Mouse (Mus musculus) gastrocnemius, adult 18-20 months (tissue): Measurements from ENCODE around the gene 3110009E18Rik. TPM values are rescaled to one million over a fixed set of nuclear protein-coding genes. Genes with fewer than 3 reads are reported as not detected.

Experiments used
- DNase-seq: peaks from one replicate; pipeline ENCODE4 v3.0.0; 2021; ENCODE audit warnings: low spot score
- total RNA-seq, 2 experiments: library from RNA; stranded (reverse); gene quantifications; 2 replicates each; pipeline ENCODE4 v1.2.3; 2021

Gene 3110009E18Rik
- total RNA-seq, 2 experiments from 2014 or later = 4.6 to 5.7 TPM

DNA sequence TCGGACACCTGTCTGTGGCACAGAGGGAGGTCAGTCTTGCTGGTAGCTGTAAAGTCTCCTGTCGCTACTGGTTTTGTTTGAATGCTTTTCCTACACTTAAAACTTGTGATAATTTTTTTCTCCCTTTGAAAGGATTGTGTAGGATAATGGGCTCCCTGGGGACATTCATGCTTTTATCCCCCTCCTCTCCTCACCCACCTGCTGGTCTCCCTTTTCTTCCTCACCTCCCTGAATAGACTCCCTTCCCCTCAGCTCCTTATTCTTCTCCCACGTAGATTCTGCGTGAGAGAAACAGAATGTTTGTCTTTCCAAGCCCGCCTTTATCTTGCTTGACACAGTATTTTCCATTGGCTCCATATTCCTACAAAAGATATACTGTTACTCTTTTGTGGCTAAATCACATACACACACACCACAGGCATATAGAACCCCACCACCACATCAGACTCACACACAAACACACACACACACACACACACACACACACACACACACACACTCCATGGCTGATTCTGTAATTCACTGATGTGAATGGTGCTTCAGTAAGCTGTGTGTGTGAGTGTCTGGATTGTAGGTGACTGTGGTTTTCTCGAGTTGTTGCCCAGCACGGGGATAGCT lies 18.0 kb downstream of the 3110009E18Rik start:
- no peak for DNase-seq

DNA sequence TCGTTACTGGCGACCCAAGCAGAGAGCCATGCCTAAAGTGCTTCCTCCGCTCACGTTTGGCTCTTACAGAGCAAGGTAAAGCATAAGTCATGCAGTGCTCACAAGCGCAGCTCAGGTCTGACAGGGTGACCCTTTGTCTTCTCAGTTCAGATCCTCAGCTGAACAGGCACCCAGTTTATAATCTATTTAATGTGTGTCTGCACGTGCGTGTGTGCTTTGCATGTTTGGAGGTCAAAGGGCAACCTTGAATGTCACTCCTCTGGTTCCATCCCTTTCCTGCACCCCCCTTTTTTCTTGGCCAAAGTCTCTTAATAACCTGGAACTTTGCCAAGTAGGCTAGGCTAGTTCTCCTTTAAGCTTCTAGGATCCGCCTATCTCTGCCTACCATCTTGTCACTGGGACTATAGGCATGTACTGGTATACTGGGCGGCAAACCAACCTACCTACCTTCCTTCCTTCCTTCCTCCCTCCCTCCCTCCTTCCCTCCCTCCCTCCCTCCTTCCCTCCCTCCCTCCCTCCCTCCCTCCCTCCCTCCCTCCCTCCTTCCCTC lies 19.2 kb downstream of the 3110009E18Rik start:
- DNase-seq = no peak

DNA sequence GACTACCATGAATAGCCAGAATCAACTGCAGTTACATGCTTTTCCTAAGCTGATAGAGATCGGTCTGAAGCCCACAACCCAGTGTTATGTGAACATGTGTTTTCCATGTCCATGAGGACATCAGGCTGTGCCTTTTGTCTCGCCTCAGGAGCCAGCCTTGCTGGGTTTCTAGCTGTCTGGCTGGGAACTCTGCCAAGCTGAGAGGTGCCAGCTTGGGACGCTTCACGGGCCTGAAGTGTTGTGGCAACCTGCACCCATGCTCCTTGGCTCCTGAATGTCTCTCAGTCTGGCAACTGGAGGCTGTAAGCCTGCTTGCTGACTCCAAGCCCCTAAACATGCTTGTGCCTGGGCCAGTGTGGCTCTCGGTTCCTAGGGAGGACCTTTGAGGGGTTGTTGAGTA lies 21.6 kb downstream of the 3110009E18Rik start:
- DNase-seq = peak; percentile 57

DNA sequence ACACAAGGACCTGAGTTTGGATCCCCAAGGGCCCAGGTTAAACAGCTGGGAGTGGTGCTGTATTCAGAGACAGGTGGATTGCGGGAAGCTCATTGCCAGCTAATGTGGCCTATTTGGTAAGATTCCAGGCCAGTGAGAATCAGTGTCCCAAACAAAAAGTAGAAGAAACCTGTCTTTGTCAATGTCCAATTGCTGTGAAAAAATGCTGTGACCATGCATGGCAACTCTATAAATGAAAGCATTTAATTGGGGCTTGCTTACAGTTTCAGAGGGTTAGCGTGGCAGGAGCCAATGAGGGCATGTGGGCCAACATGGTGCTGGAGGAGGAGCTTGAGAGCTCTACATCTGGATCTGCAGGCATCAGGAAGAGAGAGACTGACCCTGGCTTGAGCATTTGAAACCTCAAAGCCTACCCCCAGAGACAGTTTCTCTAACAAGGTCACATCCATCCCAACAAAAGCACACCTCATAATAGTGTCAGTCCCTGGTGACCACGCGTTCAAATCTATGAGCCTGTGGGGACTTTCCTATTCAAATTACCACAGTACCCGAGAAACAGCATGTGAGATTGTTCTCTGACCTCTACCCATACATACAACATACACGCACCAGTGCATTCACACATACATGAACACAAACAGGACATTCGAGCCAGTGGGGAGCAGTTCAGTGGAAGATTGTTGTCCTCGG lies 24.7 kb downstream of the 3110009E18Rik start:
- no peak for DNase-seq

DNA sequence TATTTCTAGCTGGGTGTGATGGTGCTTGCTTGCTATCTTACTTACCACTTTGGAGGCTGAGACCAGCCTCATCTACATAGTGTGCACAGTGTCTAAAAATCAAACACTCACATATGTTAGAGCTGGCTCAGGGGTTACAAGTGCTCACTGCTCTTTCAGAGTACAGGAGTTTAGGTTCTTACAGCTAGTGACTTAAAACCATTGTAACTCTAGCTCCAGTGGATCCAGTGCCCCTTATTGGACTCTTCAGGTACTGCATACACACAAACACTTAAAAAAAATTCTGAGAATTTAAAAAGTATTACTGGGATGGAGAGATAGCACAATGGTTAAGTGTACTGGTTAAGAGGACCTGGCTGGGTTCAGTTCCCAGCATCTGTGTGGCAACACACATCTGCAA lies 26.0 kb downstream of the 3110009E18Rik start:
- no peak for DNase-seq

DNA sequence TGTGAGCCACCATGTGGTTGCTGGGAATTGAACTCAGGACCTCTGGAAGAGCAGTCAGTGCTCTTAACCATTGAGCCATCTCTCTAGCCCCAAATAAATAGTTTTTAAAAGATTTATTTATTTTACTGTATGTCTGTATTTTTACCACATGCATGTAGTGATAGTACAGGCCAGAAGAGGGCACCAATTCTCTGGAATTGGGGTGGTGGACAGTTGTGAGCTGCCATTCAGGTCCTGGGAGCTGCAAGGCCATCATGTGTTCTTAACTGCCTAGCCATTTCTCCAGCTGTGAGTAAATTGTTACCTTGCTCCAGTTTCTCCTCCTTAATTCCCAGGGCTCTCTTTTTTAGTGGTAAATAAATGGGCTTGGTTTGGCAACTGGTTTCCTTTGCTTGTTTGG lies 33.2 kb downstream of the 3110009E18Rik start:
- DNase-seq = peak; percentile 34

DNA sequence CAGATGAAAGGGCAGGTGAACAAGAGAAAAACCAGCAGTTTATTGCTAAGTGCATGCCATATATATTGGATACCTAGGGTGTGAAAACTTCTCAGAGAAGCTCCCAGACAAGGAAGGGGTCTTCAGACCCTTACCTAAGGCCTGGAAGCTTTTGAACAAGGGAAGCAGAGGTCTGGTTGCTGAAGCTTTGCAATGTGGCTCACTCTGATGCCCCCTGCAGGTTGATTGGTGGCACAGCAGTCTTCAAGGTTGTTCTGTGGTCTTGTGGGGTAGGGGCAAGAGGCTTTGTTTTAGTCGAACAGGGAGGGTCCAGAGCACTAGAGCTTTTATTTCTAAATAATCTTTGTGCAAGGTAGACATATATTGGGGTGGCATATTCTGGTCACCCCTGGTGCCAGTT lies 34.3 kb downstream of the 3110009E18Rik start:
- DNase-seq = peak; percentile 30

DNA sequence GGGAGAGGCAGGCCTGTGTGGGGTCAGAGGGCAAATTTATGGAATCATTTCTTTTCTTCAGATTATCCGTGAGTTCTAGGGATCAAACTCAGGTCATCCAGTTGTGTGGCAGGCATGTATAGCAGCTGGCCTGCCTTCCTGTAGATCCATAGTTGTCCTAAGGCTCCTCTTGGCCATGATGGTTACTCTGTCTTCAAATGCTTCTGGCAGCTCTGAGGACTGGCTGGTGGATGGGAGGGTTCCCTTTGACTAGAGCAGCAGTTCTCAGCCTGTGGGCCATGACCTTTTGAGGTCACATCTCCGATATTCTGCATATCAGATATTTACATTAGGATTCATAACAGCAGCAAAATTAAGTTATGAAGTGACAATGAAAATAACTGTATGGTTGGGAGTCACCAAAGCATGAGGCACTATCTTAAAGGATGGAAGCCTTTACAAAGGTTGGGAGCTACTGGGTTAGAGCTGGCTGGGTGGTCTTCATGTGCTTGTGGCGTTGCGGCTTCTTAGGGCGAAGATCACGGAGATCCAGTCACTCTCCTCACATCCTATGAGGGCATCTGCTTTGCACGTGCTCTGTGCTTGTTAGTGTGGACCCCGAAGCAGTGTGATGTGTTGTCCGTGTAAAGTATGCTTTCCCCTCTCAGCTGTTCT lies 37.6 kb downstream of the 3110009E18Rik start:
- DNase-seq = no peak

DNA sequence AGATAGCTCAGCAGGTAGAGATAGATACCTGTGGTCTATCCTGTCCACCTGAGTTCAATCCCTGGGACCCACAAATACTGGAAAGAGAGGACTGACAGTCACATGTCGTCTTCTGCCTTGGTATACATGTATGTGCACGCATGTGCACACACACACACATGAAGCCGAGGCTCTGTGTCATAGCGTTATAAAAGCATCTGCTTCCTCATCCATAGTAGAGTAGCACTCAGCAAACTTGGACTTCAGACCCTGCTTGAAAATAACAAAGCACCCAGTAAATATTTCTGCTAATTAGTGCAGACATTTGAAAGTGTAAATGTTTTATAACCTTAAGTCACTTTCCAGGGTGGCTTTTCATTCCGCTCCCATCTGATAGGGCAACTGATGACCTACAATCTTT lies 40.5 kb downstream of the 3110009E18Rik start:
- no peak for DNase-seq

DNA sequence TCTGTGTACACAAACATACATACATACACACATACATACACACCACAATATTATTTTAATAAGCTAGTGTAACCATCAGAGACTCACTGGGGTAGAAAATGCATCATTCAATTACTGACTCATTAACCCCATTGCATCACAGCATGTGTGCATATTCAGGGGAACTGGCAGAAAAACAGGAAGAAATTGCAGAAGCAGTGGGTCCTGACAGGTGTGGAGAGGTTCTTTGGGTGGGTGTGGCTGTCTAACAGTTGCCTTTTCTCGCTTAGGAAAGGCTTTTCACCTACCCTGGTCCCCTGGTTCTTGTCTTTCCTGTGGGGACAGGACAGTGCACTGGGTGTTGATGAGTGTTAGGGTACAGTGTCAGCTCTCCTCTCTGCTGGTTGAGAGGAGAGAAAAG lies 41.6 kb downstream of the 3110009E18Rik start:
- no peak for DNase-seq

DNA sequence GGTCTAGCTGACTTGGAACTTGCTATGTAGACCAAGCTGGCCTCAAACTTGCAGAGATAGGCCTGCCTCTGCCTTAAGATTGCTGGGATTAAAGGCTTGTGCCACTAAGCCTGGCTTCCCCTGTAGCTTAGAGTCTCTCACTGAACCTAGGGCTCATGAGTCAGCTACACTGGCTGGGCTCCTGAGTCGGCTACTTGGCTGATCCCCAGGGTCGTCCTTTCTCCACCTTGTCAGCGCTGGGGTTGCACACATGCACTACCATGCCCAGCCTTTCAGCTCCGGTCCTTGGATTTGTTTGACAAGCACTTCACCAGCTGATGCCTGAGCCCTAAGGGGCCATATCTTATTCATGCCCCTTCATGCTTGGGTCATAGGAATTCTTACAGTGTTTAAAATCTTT lies 47.0 kb downstream of the 3110009E18Rik start:
- no peak for DNase-seq

DNA sequence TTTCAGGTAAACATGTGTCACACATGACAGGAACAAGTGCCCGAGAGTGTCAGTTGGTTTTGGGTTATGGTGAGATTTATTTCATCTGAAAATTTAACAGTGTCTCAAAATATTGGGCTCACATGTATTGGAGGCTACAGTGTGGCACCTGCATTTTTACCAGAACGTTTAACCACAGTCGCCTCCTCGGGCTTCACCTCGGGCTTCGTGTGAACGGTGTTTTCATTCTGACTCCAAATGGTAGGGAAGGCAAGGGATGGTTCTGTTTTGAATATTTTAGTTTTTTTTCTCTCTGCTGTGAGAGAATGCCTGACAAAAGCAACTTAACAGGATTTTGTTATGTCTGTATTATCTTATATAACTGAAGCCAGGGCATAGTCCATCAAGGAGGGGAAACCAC lies 47.7 kb downstream of the 3110009E18Rik start:
- no peak for DNase-seq

DNA sequence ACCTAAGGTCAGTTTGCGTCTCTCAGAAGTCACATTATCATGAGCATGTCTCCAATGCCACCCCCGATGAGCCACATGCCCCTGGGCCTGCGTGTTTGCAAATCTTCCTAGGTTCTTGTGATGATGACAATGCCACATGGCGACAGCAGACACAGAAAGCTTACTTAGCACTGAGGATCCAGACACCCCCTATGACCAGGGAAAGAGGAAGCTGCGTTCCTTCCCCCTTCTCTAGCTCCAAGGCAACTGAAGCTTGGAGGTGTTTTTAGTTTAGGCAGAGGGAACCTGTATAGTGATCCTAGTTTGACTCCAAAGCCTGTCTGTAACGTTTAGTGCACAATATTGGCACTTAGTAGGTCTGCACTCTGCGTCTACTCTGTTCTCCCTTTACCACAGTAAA lies 49.3 kb downstream of the 3110009E18Rik start:
- DNase-seq = no peak

DNA sequence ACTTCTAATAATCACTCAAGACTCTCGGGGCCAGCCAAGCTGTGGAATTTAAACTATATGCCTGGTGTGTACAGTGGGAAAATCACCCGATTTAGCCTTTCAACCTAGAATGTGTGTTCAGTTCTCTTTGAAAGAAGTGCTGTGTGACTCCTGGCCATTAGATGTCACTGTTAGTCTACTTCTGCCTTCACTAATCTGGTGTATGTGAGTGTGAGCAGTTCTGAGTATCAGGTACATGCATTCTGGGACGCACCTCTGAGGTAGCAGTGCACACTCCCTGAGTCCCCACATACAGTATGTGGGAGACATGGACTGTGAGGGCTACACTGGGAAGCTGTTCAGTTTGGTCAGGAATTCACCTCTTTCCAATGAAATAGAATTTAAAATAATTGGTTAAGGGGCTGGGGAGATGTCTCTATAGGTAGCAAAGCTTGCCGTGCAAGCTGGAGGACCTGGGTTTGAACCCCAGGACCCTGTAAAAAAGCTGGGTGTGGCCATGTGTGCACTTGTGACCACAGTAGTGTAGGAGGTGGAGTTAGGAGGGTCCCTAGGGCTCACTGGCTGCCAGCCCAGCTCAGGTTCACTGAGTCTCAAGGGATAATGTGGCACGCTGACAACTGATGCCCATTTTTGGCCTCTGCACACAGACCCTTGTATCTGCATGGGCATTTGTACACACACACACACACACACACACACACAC lies 51.0 kb downstream of the 3110009E18Rik start:
- peak; percentile 14 for DNase-seq

DNA sequence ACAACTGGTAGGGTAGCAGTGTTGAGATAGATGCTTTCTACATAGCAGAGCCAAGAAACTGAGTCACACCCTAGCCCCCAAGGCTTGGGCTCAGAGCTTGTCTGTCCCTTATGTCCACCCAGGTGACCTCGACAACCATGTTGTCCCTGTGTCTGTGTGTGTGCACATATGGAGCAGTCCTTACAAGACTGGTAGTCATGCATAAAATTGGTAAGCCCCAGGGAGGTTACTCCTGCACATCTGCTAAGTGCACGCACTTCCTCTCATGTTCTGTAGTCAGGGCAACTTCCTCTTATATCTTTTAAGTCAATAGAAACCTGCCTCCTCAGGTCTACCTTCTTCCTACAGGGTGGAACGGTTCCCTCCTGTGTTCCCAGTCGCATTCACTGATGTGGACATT lies 54.0 kb downstream of the 3110009E18Rik start:
- DNase-seq = no peak

DNA sequence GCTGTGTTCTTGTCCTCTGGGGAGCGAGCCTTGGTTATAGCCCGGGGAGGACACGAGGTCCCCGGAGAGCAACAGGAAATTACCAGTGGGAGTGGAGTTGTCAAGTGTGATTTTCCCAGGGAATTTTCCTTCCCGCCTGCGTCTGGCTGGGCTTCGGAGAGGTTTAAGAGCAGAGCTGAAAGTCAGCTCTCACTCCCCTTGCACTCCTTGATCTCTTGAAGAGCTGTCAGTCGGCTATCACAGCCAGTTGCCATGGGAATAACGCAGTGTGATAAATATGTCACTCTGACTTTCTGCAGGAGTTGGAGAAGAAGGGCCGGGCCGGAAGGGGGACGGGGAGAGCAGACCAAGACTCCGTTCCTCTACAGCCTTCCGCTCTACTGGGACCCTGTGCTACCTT lies 55.3 kb downstream of the 3110009E18Rik start:
- no peak for DNase-seq

DNA sequence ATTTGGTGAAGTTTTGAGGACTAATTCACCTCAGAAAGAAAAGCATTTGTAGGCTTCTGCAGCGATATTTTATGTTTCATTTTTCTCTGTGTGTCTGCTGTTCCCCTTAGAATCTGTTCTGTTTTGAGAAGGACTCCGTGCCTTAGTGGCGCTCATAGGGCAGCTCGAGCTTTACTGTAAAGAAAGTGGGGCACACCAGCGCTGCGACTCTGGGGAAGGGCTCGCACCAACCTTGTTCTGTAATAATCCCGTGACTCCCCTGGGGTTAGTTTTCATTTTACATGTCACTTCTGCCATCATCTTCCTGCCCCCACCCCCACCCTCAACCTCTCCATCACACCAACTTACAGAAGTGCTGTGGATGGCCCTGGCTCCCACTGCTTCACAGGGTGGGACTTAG lies 56.2 kb downstream of the 3110009E18Rik start:
- DNase-seq = no peak

DNA sequence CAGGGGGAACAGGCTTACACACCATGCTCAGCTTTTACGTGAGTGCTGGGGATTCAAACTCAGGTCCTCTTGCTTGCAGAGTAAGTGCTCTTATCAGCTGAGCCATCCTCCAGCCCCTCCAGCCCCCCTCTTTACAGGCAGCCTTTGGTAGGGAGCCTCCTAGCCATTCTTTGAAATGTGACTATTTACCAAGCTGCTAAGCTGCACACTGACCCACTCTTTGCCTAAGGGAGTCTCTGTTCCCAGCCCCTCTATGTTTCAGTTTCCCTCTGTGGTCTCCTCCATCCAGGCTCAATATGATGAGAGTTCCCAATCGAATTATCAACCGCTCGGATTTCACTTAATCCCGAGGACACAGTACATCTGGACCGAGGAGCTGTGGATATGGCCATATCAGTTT lies 65.2 kb downstream of the 3110009E18Rik start:
- DNase-seq = no peak

DNA sequence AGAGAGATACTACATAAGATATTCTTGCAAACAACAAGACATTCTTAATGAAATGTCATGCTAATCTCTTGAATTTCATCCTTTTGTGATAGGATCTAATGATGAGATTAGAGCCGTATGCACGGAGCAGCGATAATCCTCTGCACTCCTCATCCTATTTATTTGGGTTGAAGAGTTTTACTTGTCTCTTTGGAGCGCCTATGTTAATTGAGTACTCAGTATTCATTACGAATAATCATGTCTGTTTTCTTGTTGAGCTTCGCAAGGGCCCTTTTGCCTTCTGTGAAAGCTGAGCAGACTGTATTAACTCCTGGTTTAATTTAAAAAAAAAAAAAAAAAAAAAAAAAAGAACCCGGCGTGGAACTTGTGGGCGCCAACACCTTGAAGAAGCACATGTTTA lies 65.7 kb downstream of the 3110009E18Rik start:
- DNase-seq = no peak

DNA sequence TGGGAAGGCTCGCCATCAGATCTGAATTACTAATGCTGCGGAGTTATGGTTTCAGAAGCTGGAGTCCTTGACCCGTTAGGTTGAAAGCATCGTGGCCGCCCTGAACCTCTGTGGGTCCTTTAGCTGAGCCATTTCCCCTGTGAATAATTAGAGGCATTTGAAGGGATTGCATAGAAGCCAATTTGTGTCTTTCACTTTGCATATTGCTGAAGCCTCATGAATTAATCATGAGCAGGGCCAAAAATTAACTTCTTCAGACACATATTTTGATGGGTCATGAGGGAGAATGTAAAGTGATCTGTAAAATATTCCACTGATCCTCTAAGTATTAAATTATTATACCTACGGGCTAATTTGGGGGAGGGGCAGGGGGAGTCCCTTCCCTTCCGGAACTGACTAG lies 66.1 kb downstream of the 3110009E18Rik start:
- DNase-seq = no peak

DNA sequence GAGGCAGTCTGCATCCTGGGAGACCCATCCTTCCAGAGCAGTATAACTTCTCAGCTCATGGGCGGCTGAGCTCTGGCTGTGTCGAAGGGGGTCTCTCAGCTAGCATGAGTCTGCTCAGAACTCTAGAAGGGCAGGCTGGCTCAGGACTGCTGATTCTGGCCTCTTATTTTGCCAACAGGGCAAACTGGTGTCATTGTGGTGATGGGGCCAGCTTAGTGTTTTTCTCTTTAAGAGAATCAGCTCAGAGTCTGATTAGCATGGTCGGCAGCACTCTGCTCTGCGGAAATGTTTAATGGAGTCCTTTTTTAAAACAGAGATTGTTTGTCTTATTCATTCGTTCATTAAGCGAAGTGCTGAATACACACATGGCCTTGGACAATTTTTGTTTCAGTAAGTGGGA lies 68.2 kb downstream of the 3110009E18Rik start:
- no peak for DNase-seq

DNA sequence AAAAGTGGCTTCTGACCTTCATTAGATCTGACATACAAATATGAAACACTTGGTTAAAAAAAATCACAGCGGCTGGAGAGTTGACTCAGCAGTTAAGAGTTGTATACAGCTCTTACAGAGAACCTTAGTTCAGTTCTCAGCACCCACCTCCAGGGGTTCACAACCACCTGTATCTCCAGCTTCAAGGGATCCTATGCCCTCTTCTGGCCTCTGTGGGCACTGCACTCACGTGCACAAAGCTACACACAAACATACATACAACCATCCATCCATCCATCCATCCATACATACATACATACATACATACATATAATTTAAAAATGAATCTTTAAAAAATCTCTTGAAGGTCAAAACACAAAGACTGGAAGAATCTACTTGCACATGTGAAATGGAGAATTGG lies 69.3 kb downstream of the 3110009E18Rik start:
- no peak for DNase-seq
